Mouse (Mus musculus) neural tube, embryonic 15.5 days (tissue): ENCODE results near the gene Gm20831. TPM values are rescaled to one million over a fixed set of nuclear protein-coding genes. Genes with fewer than 3 reads are reported as not detected.
"Not testable (repeated sequence)": the region's sequence is repeated elsewhere in the genome, so short reads cannot be mapped to it uniquely, and the experiment has no call there.

Experiments used
- ATAC-seq: fragments of 200-750 bp; cut with Nextera tagmentation; 2 replicates; pipeline ENCODE4 v1.8.0; 2017; ENCODE audit warnings: mild to moderate bottlenecking, moderate TSS enrichment, moderate library complexity; ENCODE audit not compliant: low FRiP score
- H3K27ac ChIP-seq: fragments of 300-500 bp; sonication (generic); replicated peaks from 2 replicates; pipeline ENCODE4 v1.5.1; 2015; ENCODE audit warnings: mild to moderate bottlenecking, inconsistent platforms
- H3K27me3 ChIP-seq: fragments of 300-500 bp; sonication (generic); replicated peaks from 2 replicates; pipeline ENCODE4 v1.6.1; 2015; ENCODE audit warnings: inconsistent platforms
- H3K36me3 ChIP-seq: fragments of 300-500 bp; sonication (generic); 2 replicates; pipeline ENCODE4 v1.6.1; 2015; ENCODE audit warnings: inconsistent platforms
- H3K4me1 ChIP-seq: fragments of 300-500 bp; sonication (generic); 2 replicates; pipeline ENCODE4 v1.6.1; 2015; ENCODE audit warnings: inconsistent platforms
- H3K4me2 ChIP-seq: fragments of 300-500 bp; sonication (generic); 2 replicates; pipeline ENCODE4 v1.6.1; 2015; ENCODE audit warnings: inconsistent platforms, mild to moderate bottlenecking, moderate library complexity
- H3K4me3 ChIP-seq: fragments of 300-500 bp; sonication (generic); replicated peaks from 2 replicates; pipeline ENCODE4 v1.5.1; 2015; ENCODE audit warnings: mild to moderate bottlenecking, inconsistent platforms
- H3K9ac ChIP-seq: fragments of 300-500 bp; sonication (generic); replicated peaks from 2 replicates; pipeline ENCODE4 v1.6.1; 2015; ENCODE audit warnings: mild to moderate bottlenecking, inconsistent platforms
- H3K9me3 ChIP-seq: fragments of 300-500 bp; sonication (generic); replicated peaks from 2 replicates; pipeline ENCODE4 v1.6.1; 2016; ENCODE audit warnings: inconsistent platforms
- WGBS: fragments of 180-500 bp; shearing (Covaris S2); methylation state at CpG from one replicate; pipeline ENCODE4 v1.1.7; 2015; ENCODE audit warnings: mixed read lengths; 5-methylcytosine and 5-hydroxymethylcytosine counted together
- polyA plus RNA-seq: library from polyadenylated mRNA; unstranded; fragments of >200 nt; fragmentation: Nextera tagmentation; extraction: Ambion mirVana; gene quantifications from 2 replicates; pipeline ENCODE4 v1.2.1, GENCODE M21; 2015

Gene Gm20831
- polyA plus RNA-seq = not detected in 2 replicates

DNA sequence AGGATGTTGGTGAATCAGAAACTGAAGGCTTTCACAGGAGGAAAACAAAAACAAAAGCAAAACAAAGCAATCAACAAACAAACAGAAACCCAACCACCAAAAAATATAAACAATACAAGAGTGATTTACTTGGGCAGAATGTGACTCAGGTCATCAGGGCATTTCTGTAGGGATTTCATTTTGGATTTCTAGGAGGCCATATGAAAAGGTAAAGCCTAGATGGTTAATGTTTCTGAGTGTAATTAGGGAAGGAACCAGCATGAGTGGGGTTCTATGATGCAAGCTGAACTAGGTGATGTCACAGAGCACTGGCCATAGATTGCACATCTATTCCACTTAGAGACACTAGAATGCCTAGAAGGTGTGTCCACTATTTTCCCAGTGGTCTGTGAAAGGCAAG, at the start of gene Gm20831, which contains the start of gene Gm20772:
TSS of gene Gm20831 (plus strand) at position 301 of the 400 bp plus-strand sequence.
TSS of gene Gm20772 (plus strand) at position 301 of the 400 bp plus-strand sequence.
- H3K27ac ChIP-seq, H3K4me2 ChIP-seq, H3K36me3 ChIP-seq, H3K4me1 ChIP-seq, ATAC-seq, H3K9me3 ChIP-seq, H3K27me3 ChIP-seq, H3K4me3 ChIP-seq, H3K9ac ChIP-seq: not testable (repeated sequence)

DNA sequence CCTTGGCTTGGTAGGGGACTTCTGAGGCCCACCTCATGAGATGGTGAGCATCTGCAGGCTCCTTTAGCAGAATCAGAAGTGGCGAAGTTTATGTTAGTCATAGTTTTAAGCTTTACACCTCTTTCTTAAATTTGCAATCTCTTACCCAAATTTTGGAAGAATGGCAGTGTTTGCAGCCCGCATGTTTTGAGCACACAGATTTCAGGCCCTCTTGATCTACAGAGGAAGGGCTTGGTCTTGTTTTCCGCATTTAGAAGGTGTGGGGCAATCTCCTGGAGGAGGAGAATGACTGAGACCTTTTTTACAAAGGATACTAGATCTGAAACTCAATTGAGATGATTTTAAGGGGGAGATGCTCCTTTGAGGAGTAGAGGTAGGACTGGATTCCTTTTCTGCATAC, 28.4 kb upstream of the Gm20831 start, which contains the start of gene Gm21904:
TSS of gene Gm21904 (minus strand) at position 101 of the 400 bp plus-strand sequence.
- ATAC-seq, H3K36me3 ChIP-seq, H3K9ac ChIP-seq, H3K4me2 ChIP-seq, H3K4me1 ChIP-seq, H3K9me3 ChIP-seq, H3K4me3 ChIP-seq, H3K27ac ChIP-seq, H3K27me3 ChIP-seq: not testable (repeated sequence)
- WGBS = no CpG with 5 or more reads among the region's 3 CpGs

DNA sequence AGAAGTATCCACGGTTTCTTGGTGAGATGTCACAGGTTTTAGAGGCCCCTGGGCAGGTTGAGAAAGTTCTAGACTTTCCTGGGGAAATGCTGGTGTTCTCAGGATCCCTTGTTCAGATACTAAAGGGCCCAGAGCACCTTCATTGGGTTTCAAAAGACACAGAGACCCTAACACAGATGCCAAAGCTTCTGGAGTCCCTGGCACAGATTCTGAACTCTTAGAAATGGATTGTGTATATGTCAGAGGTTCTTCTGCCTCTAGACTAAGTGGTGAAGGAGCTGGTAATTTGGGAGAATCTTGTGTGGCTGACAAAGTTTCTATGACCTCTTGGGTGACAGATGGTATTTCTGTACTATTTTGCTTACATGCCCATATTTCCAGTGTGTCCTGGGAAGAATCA, 62.7 kb downstream of the Gm20831 start, which contains the start of gene Srsy:
TSS of gene Srsy (minus strand) at position 101 of the 400 bp plus-strand sequence.
- H3K4me2 ChIP-seq, H3K4me1 ChIP-seq, H3K9me3 ChIP-seq, ATAC-seq, H3K4me3 ChIP-seq, H3K9ac ChIP-seq, H3K27ac ChIP-seq, H3K27me3 ChIP-seq, H3K36me3 ChIP-seq: not testable (repeated sequence)
- no CpG with 5 or more reads among the region's 1 CpGs for WGBS

Other genes with a start within 250 kb of the Gm20831 start
- gene Gm21904, start 28.5 kb upstream of the Gm20831 start, polyA plus RNA-seq = not detected in 2 replicates
- gene Gm20772, start within 50 bp of the Gm20831 start, polyA plus RNA-seq = not detected in 2 replicates
- not detected in 2 replicates for gene Srsy, start 62.6 kb downstream of the Gm20831 start, polyA plus RNA-seq
- not detected in 2 replicates for gene Gm21764, start 187.1 kb downstream of the Gm20831 start, polyA plus RNA-seq
- not detected in 2 replicates for gene Ssty1, start 214.4 kb downstream of the Gm20831 start, polyA plus RNA-seq